Mouse (Mus musculus): Measurements from ENCODE around the gene Bbx. TPM values are rescaled to one million over a fixed set of nuclear protein-coding genes. Genes with fewer than 3 reads are reported as not detected.

Bbx gene
- polyA plus RNA-seq, 1 experiment, result 4.6 TPM

- no peaks in the 10 kb centered on the region for H3K36me3 ChIP-seq (ENCODE audit: control insufficient read depth, insufficient read depth)
- H3K4me2 ChIP-seq (ENCODE audit: low read depth), result peak overlapping the region; percentile 67
- H3K27me3 ChIP-seq (ENCODE audit: control insufficient read depth, insufficient read depth, insufficient read length), result no peaks in the 10 kb centered on the region
- peak overlapping the region; percentile 38 for H3ac ChIP-seq (ENCODE audit: control insufficient read depth, insufficient read length)
- H3K79me2 ChIP-seq (ENCODE audit: control insufficient read depth, insufficient read depth), result peaks cover 5% of the 10 kb centered on the region
- peak overlapping the region; percentile 93 for H3K4me3 ChIP-seq
- no peak for TF ChIP-seq POLR2A (IDR thresholded peaks at IDR 0.05; ENCODE audit: insufficient read length, low read depth)
- no peak for TF ChIP-seq SRF (IDR thresholded peaks at IDR 0.05; ENCODE audit: control insufficient read depth, insufficient read length, low read depth)
- no peak for TF ChIP-seq MYOG (IDR thresholded peaks at IDR 0.05; ENCODE audit: control insufficient read depth in 1 of 3, insufficient read depth in 1 of 3, insufficient read length in 2 of 3, low read depth in 2 of 3)
- TF ChIP-seq MYOD1 (IDR thresholded peaks at IDR 0.05; ENCODE audit: control insufficient read depth in 1 of 3, insufficient read length in 2 of 3, low read depth in 2 of 3), result no peak
- no peak for TF ChIP-seq USF1 (IDR thresholded peaks at IDR 0.05; ENCODE audit: low read depth)
- TF ChIP-seq TCF3 (IDR thresholded peaks at IDR 0.05; ENCODE audit: insufficient read length, low read depth), result no peak
- TF ChIP-seq POLR2AphosphoS2 (IDR thresholded peaks at IDR 0.05; ENCODE audit: insufficient read length, low read depth), result no peak
- no peak for TF ChIP-seq REST (IDR thresholded peaks at IDR 0.05; ENCODE audit: insufficient read depth, insufficient read length)
- TF ChIP-seq MAX (IDR thresholded peaks at IDR 0.05; ENCODE audit: low read depth), result no peak
- no peak for TF ChIP-seq TCF12 (IDR thresholded peaks at IDR 0.05; ENCODE audit: insufficient read depth, poor library complexity, severe bottlenecking)
- no peak for TF ChIP-seq E2F4 (IDR thresholded peaks at IDR 0.05; ENCODE audit: insufficient read depth)
- no peak for TF ChIP-seq CEBPB (IDR thresholded peaks at IDR 0.05; ENCODE audit: insufficient read depth, poor library complexity, severe bottlenecking)
Observed at GRCm38 (mm10) chr16:50430515-50430877, 1.7 kb downstream of the Bbx start.

GRCm38 (mm10) chr16:50429692-50430514 lies 2.3 kb downstream of the Bbx start:
- peaks cover 5% of the 10 kb centered on the region for H3K79me2 ChIP-seq (ENCODE audit: control insufficient read depth, insufficient read depth)

DNA sequence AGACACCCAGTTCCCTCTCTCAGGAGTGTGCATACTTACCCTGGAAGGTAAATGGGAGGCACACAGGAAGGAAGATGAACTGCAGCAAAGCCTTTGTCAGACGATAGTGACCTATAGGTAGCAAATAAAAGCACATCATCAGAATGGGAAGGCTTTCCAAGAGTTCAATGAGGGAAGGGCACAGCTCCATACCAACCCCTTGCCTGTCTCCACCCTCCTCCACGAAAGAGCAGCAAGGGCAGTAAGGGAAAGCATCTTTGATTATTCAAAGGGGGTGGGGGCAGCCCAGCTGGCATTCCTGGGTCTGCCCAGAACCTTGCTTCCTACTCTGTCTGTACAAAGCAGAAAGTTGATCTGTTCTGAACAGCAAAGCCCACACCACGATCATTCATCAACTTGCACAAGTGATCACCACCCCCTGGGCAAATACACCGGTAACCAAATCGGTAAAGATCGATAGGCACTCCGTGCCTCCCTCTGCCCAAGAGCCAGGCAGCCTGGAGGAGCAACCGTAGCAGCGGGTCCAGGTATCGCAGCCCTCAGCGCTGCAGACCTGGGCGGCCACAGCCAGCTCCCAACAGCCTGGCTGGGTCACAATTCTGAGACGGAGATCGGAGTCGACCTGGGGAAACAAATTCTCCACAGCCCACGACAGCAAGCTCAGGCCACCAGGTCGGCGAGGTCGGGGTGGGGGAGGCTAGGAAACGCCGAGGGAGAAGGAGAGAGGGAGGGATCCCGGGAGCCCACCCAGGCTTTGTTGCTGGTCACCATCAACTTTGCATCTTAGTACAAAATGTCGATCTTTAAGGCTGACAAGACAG lies 3.1 kb downstream of the Bbx start:
- H3K4me3 ChIP-seq, result peak overlapping the region; percentile 93
- H3ac ChIP-seq (ENCODE audit: control insufficient read depth, insufficient read length), result peak overlapping the region; percentile 38
- peak overlapping the region; percentile 76 for H3K4me2 ChIP-seq (ENCODE audit: low read depth)
- H3K79me2 ChIP-seq (ENCODE audit: control insufficient read depth, insufficient read depth), result peaks cover 5% of the 10 kb centered on the region
- TF ChIP-seq USF1 (IDR thresholded peaks at IDR 0.05; ENCODE audit: low read depth) (no peak), E2F4 (IDR thresholded peaks at IDR 0.05; ENCODE audit: insufficient read depth) (no peak), REST (IDR thresholded peaks at IDR 0.05; ENCODE audit: insufficient read depth, insufficient read length) (no peak), MYOG (IDR thresholded peaks at IDR 0.05; ENCODE audit: control insufficient read depth in 1 of 3, insufficient read depth in 1 of 3, insufficient read length in 2 of 3, low read depth in 2 of 3) (no peak), POLR2A (IDR thresholded peaks at IDR 0.05; ENCODE audit: insufficient read length, low read depth) (no peak), SRF (IDR thresholded peaks at IDR 0.05; ENCODE audit: control insufficient read depth, insufficient read length, low read depth) (no peak), MAX (IDR thresholded peaks at IDR 0.05; ENCODE audit: low read depth) (no peak), TCF12 (IDR thresholded peaks at IDR 0.05; ENCODE audit: insufficient read depth, poor library complexity, severe bottlenecking) (no peak), MYOD1 (IDR thresholded peaks at IDR 0.05; ENCODE audit: control insufficient read depth in 1 of 3, insufficient read length in 2 of 3, low read depth in 2 of 3) (no peak), POLR2AphosphoS2 (IDR thresholded peaks at IDR 0.05; ENCODE audit: insufficient read length, low read depth) (no peak), CEBPB (IDR thresholded peaks at IDR 0.05; ENCODE audit: insufficient read depth, poor library complexity, severe bottlenecking) (no peak), TCF3 (IDR thresholded peaks at IDR 0.05; ENCODE audit: insufficient read length, low read depth) (no peak)
- no peaks in the 10 kb centered on the region for H3K27me3 ChIP-seq (ENCODE audit: control insufficient read depth, insufficient read depth, insufficient read length)
- no peaks in the 10 kb centered on the region for H3K36me3 ChIP-seq (ENCODE audit: control insufficient read depth, insufficient read depth)

More at GRCm38 (mm10) chr16:50429692-50430514, 2.3 kb downstream of the Bbx start:
- Histone ChIP-seq H3K4me2 (ENCODE audit: low read depth) (peak overlapping the region; percentile 76), H3K4me3 (peak overlapping the region; percentile 93), H3K27me3 (ENCODE audit: control insufficient read depth, insufficient read depth, insufficient read length) (no peaks in the 10 kb centered on the region), H3ac (ENCODE audit: control insufficient read depth, insufficient read length) (peak overlapping the region; percentile 38), H3K36me3 (ENCODE audit: control insufficient read depth, insufficient read depth) (no peaks in the 10 kb centered on the region)
- TF ChIP-seq MYOD1 (IDR thresholded peaks at IDR 0.05; ENCODE audit: control insufficient read depth in 1 of 3, insufficient read length in 2 of 3, low read depth in 2 of 3), result peak in 1 of 3 experiments; percentile 16
- TF ChIP-seq REST (IDR thresholded peaks at IDR 0.05; ENCODE audit: insufficient read depth, insufficient read length), result no peak
- TF ChIP-seq E2F4 (IDR thresholded peaks at IDR 0.05; ENCODE audit: insufficient read depth), result no peak
- TF ChIP-seq POLR2A (IDR thresholded peaks at IDR 0.05; ENCODE audit: insufficient read length, low read depth), result peak; percentile 36
- TF ChIP-seq POLR2AphosphoS2 (IDR thresholded peaks at IDR 0.05; ENCODE audit: insufficient read length, low read depth), result no peak
- TF ChIP-seq TCF12 (IDR thresholded peaks at IDR 0.05; ENCODE audit: insufficient read depth, poor library complexity, severe bottlenecking), result no peak

DNA sequence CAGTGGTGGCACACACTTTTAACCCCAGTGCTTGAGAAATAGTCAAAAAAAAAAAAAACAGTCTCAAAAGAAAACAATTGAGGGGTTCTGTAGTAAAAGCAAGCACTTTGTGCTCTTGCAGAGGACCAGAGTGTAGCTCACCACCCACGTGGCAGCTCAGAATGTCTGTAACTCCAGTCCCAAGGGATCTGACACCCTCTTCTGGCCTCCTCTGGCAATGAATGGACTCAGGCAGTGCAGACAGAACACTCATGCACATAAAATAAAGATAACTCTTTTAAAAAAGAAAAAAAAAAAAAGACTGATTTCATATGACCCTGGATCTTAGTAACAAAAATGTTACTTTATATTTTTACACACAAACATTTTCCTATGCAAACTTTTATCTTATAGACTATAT lies 12.1 kb downstream of the Bbx start:
- Histone ChIP-seq H3K4me2 (ENCODE audit: low read depth) (no peak overlapping the region), H3K4me3 (no peak overlapping the region), H3ac (ENCODE audit: control insufficient read depth, insufficient read length) (no peak overlapping the region), H3K27me3 (ENCODE audit: control insufficient read depth, insufficient read depth, insufficient read length) (no peaks in the 10 kb centered on the region), H3K36me3 (ENCODE audit: control insufficient read depth, insufficient read depth) (peaks cover 17% of the 10 kb centered on the region), H3K79me2 (ENCODE audit: control insufficient read depth, insufficient read depth) (peaks cover 4% of the 10 kb centered on the region)
- no peak for TF ChIP-seq REST (IDR thresholded peaks at IDR 0.05; ENCODE audit: insufficient read depth, insufficient read length)
- TF ChIP-seq MYOG (IDR thresholded peaks at IDR 0.05; ENCODE audit: control insufficient read depth in 1 of 3, insufficient read depth in 1 of 3, insufficient read length in 2 of 3, low read depth in 2 of 3), result no peak
- TF ChIP-seq E2F4 (IDR thresholded peaks at IDR 0.05; ENCODE audit: insufficient read depth), result no peak
- TF ChIP-seq MAX (IDR thresholded peaks at IDR 0.05; ENCODE audit: low read depth), result no peak
- TF ChIP-seq TCF12 (IDR thresholded peaks at IDR 0.05; ENCODE audit: insufficient read depth, poor library complexity, severe bottlenecking), result no peak
- TF ChIP-seq SRF (IDR thresholded peaks at IDR 0.05; ENCODE audit: control insufficient read depth, insufficient read length, low read depth), result no peak
- no peak for TF ChIP-seq TCF3 (IDR thresholded peaks at IDR 0.05; ENCODE audit: insufficient read length, low read depth)
- no peak for TF ChIP-seq POLR2AphosphoS2 (IDR thresholded peaks at IDR 0.05; ENCODE audit: insufficient read length, low read depth)
- TF ChIP-seq CEBPB (IDR thresholded peaks at IDR 0.05; ENCODE audit: insufficient read depth, poor library complexity, severe bottlenecking), result no peak
- TF ChIP-seq POLR2A (IDR thresholded peaks at IDR 0.05; ENCODE audit: insufficient read length, low read depth), result no peak
- no peak for TF ChIP-seq USF1 (IDR thresholded peaks at IDR 0.05; ENCODE audit: low read depth)
- TF ChIP-seq MYOD1 (IDR thresholded peaks at IDR 0.05; ENCODE audit: control insufficient read depth in 1 of 3, insufficient read length in 2 of 3, low read depth in 2 of 3), result no peak
